ENCODE assay signal across 8 mouse cellular contexts in genomic region chrX:150798493-150799177, GRCm38 (mm10). TPM values are rescaled to one million over a fixed set of nuclear protein-coding genes. Genes with fewer than 3 reads are reported as not detected.
DNase-seq lines count a peak whose midpoint lies in the region; ATAC-seq lines count a peak whose summit lies in the region.
"Not testable (repeated sequence)": the region's sequence is repeated elsewhere in the genome, so short reads cannot be mapped to it uniquely, and the experiment has no call there.

No protein-coding gene starts in this region.

- not testable (repeated sequence) for H3K9ac ChIP-seq in forebrain, embryonic 13.5 days; heart, embryonic 13.5 days; hindbrain, embryonic 14.5 days; kidney, embryonic 14.5 days (ENCODE audit: low read depth, low read length); limb, embryonic 15.5 days; midbrain, embryonic 11.5 days (ENCODE audit: low read length); neural tube, embryonic 12.5 days

- ATAC-seq in forebrain, embryonic 13.5 days: peak; percentile 75; the same call in 1 of the 2 replicates
- peak; percentile 81 for ATAC-seq in heart, embryonic 13.5 days (ENCODE audit: extremely low read depth, insufficient number of reproducible peaks, low FRiP score, low TSS enrichment)
- peak; percentile 83 for ATAC-seq in hindbrain, embryonic 14.5 days (ENCODE audit: low FRiP score)
- peak; percentile 99 for ATAC-seq in kidney, embryonic 14.5 days (ENCODE audit: low FRiP score, low TSS enrichment)
- ATAC-seq in limb, embryonic 15.5 days (ENCODE audit: insufficient number of reproducible peaks, low FRiP score, low TSS enrichment, low read depth): peak; percentile 95
- peak; percentile 94 for ATAC-seq in midbrain, embryonic 11.5 days (ENCODE audit: low FRiP score)
- peak; percentile 86 for ATAC-seq in neural tube, embryonic 12.5 days (ENCODE audit: low FRiP score, low read depth)

- H3K9me3 ChIP-seq in embryonic facial prominence, embryonic 10.5 days; forebrain, embryonic 13.5 days (replicated peaks); heart, embryonic 13.5 days; hindbrain, embryonic 14.5 days (ENCODE audit: control insufficient read depth, low read length); kidney, embryonic 14.5 days (ENCODE audit: control insufficient read depth, low read length); limb, embryonic 15.5 days; midbrain, embryonic 11.5 days (ENCODE audit: control insufficient read depth, low read length); neural tube, embryonic 12.5 days: not testable (repeated sequence)

- not testable (repeated sequence) for H3K4me2 ChIP-seq in forebrain, embryonic 13.5 days; heart, embryonic 13.5 days; hindbrain, embryonic 14.5 days (replicated peaks); kidney, embryonic 14.5 days (replicated peaks; ENCODE audit: low read depth, low read length); limb, embryonic 15.5 days; midbrain, embryonic 11.5 days; neural tube, embryonic 12.5 days (replicated peaks)

- not testable (repeated sequence) for H3K4me1 ChIP-seq in embryonic facial prominence, embryonic 10.5 days; forebrain, embryonic 13.5 days; heart, embryonic 13.5 days; hindbrain, embryonic 14.5 days (replicated peaks; ENCODE audit: control insufficient read depth, insufficient read depth, low read length); kidney, embryonic 14.5 days (ENCODE audit: control insufficient read depth, insufficient read depth, low read length); limb, embryonic 15.5 days; midbrain, embryonic 11.5 days (ENCODE audit: control insufficient read depth, insufficient read depth, low read length); neural tube, embryonic 12.5 days

- peaks cover 27% of the 10 kb centered on the region for H3K27me3 ChIP-seq in embryonic facial prominence, embryonic 10.5 days (replicated peaks; ENCODE audit: low read depth, poor library complexity, severe bottlenecking)
- H3K27me3 ChIP-seq in forebrain, embryonic 13.5 days; heart, embryonic 13.5 days (replicated peaks); hindbrain, embryonic 14.5 days (ENCODE audit: control insufficient read depth, insufficient read depth, low read length); kidney, embryonic 14.5 days (ENCODE audit: control insufficient read depth, insufficient read depth, low read length); limb, embryonic 15.5 days; midbrain, embryonic 11.5 days (ENCODE audit: control insufficient read depth, insufficient read depth, low read length); neural tube, embryonic 12.5 days (replicated peaks): not testable (repeated sequence)

- not testable (repeated sequence) for DNase-seq in embryonic facial prominence, embryonic 10.5 days (ENCODE audit: low spot score); hindbrain, embryonic 14.5 days (ENCODE audit: low spot score); midbrain, embryonic 11.5 days (ENCODE audit: low spot score, missing footprints)

- H3K27ac ChIP-seq in embryonic facial prominence, embryonic 10.5 days (replicated peaks): 0 out of 2 replicates have a peak overlapping the region, but pooled peaks have one; percentile 54
- not testable (repeated sequence) for H3K27ac ChIP-seq in forebrain, embryonic 13.5 days; hindbrain, embryonic 14.5 days; kidney, embryonic 14.5 days (ENCODE audit: low read depth, low read length); midbrain, embryonic 11.5 days (ENCODE audit: low read depth, low read length); neural tube, embryonic 12.5 days
- H3K27ac ChIP-seq in heart, embryonic 13.5 days (replicated peaks): peak overlapping the region; percentile 53; the same call in 1 of the 2 replicates
- H3K27ac ChIP-seq in limb, embryonic 15.5 days: peak overlapping the region; percentile 67

- H3K36me3 ChIP-seq in embryonic facial prominence, embryonic 10.5 days (replicated peaks); forebrain, embryonic 13.5 days (ENCODE audit: poor library complexity, severe bottlenecking); heart, embryonic 13.5 days; hindbrain, embryonic 14.5 days (replicated peaks; ENCODE audit: control insufficient read depth, insufficient read depth); kidney, embryonic 14.5 days (ENCODE audit: control insufficient read depth, insufficient read depth, low read length); limb, embryonic 15.5 days; midbrain, embryonic 11.5 days (ENCODE audit: control insufficient read depth, insufficient read depth, low read length); neural tube, embryonic 12.5 days: not testable (repeated sequence)

- WGBS in embryonic facial prominence, embryonic 10.5 days: 61% methylated on average over 6 of the region's 10 CpGs
- WGBS in forebrain, embryonic 13.5 days: 84% methylated on average over 3 of the region's 10 CpGs
- 44% methylated on average over 6 of the region's 10 CpGs for WGBS in heart, embryonic 13.5 days
- WGBS in hindbrain, embryonic 14.5 days: 74% methylated on average over 4 of the region's 10 CpGs
- 55% methylated on average over 4 of the region's 10 CpGs for WGBS in kidney, embryonic 14.5 days
- WGBS in limb, embryonic 15.5 days: 65% methylated on average over 4 of the region's 10 CpGs
- WGBS in midbrain, embryonic 11.5 days: 72% methylated on average over 3 of the region's 10 CpGs
- 84% methylated on average over 4 of the region's 10 CpGs for WGBS in neural tube, embryonic 12.5 days

- H3K4me3 ChIP-seq in embryonic facial prominence, embryonic 10.5 days; forebrain, embryonic 13.5 days; heart, embryonic 13.5 days; hindbrain, embryonic 14.5 days (replicated peaks; ENCODE audit: low read length); kidney, embryonic 14.5 days (ENCODE audit: low read length); limb, embryonic 15.5 days; midbrain, embryonic 11.5 days (ENCODE audit: low read depth, low read length); neural tube, embryonic 12.5 days: not testable (repeated sequence)

RNA-seq across cellular contexts. Expression of gene Maged2, which starts 15.5 kb away (rescaled TPM):
- polyA plus RNA-seq in embryonic facial prominence, embryonic 10.5 days (2016; fragmentation: Nextera tagmentation; extraction: Ambion mirVana): 376 and 392 TPM in 2 replicates
- polyA plus RNA-seq in forebrain, embryonic 13.5 days (2015; fragmentation: Nextera tagmentation; extraction: Ambion mirVana): 248 and 257 TPM in 2 replicates
- 587 and 588 TPM in 2 replicates for polyA plus RNA-seq in heart, embryonic 13.5 days (2015; fragmentation: Nextera tagmentation; extraction: Ambion mirVana)
- 532 and 550 TPM in 2 replicates for polyA plus RNA-seq in hindbrain, embryonic 14.5 days (2014; fragmentation: Nextera tagmentation; extraction: Ambion mirVana)
- polyA plus RNA-seq in kidney, embryonic 14.5 days (2014; fragmentation: Nextera tagmentation; extraction: Ambion mirVana): 685 and 698 TPM in 2 replicates
- polyA plus RNA-seq in limb, embryonic 15.5 days (2015; fragmentation: Nextera tagmentation; extraction: Ambion mirVana): 816 and 1,013 TPM in 2 replicates
- 302 and 319 TPM in 2 replicates for polyA plus RNA-seq in midbrain, embryonic 11.5 days (2014; fragmentation: Nextera tagmentation; extraction: Ambion mirVana)
- 378 and 381 TPM in 2 replicates for polyA plus RNA-seq in neural tube, embryonic 12.5 days (2016; fragmentation: Nextera tagmentation; extraction: Ambion mirVana)
